Mouse (Mus musculus) limb, embryonic 14.5 days (tissue): ENCODE measurements around the gene Macrod2. TPM values are rescaled to one million over a fixed set of nuclear protein-coding genes. Genes with fewer than 3 reads are reported as not detected.

Experiments
- ATAC-seq: fragments of 200-750 bp; cut with Nextera tagmentation; 2 replicates; pipeline ENCODE4 v1.8.0; 2017; ENCODE audit warnings: low read depth, moderate number of reproducible peaks, moderate TSS enrichment; ENCODE audit not compliant: low FRiP score
- DNase-seq: peaks from one replicate; pipeline ENCODE4 v3.0.0-alpha.2; 2015; ENCODE audit warnings: low spot score
- H3K27ac ChIP-seq: fragments of 300-500 bp; sonication (generic); replicated peaks from 2 replicates; pipeline ENCODE4 v1.5.1; 2014; ENCODE audit warnings: low read depth, mild to moderate bottlenecking, low read length, moderate library complexity, mixed read lengths
- H3K27me3 ChIP-seq: fragments of 300-500 bp; sonication (generic); 2 replicates; pipeline ENCODE4 v1.6.1; 2014; ENCODE audit warnings: low read length, mixed read lengths; ENCODE audit not compliant: control insufficient read depth, insufficient read depth
- H3K36me3 ChIP-seq: fragments of 300-500 bp; sonication (generic); 2 replicates; pipeline ENCODE4 v1.6.1; 2014; ENCODE audit warnings: mild to moderate bottlenecking, low read length, moderate library complexity, mixed read lengths; ENCODE audit not compliant: control insufficient read depth, insufficient read depth
- H3K4me1 ChIP-seq: fragments of 300-500 bp; sonication (generic); 2 replicates; pipeline ENCODE4 v1.6.1; 2014; ENCODE audit warnings: antibody characterized with exemption, low read length, mixed read lengths; ENCODE audit not compliant: control insufficient read depth, insufficient read depth
- H3K4me2 ChIP-seq: fragments of 300-500 bp; sonication (generic); replicated peaks from 2 replicates; pipeline ENCODE4 v1.6.1; 2014; ENCODE audit warnings: low read depth, mild to moderate bottlenecking, low read length, moderate library complexity; ENCODE audit not compliant: severe bottlenecking
- H3K4me3 ChIP-seq: fragments of 300-500 bp; sonication (generic); replicated peaks from 2 replicates; pipeline ENCODE4 v1.5.1; 2014; ENCODE audit warnings: low read length
- H3K9ac ChIP-seq: fragments of 300-500 bp; sonication (generic); 2 replicates; pipeline ENCODE4 v1.6.1; 2014; ENCODE audit warnings: mild to moderate bottlenecking, low read depth, low read length, moderate library complexity; ENCODE audit not compliant: severe bottlenecking
- H3K9me3 ChIP-seq: fragments of 300-500 bp; sonication (generic); 2 replicates; pipeline ENCODE4 v1.6.1; 2016; ENCODE audit warnings: low read length; ENCODE audit not compliant: control insufficient read depth
- POLR2A ChIP-seq: fragments of 200-500 bp; IDR thresholded peaks from 2 replicates; pipeline ENCODE4 v1.8.0; 2012; ENCODE audit warnings: inconsistent platforms, mild to moderate bottlenecking, moderate library complexity, borderline replicate concordance; ENCODE audit not compliant: insufficient read depth, insufficient read length; ENCODE audit errors: extremely low read depth
- WGBS: fragments of 180-500 bp; shearing (Covaris S2); extraction: QIAGEN DNeasy Blood & Tissue Kit; methylation state at CpG from one replicate; pipeline ENCODE4 v1.1.7; 2014; 5-methylcytosine and 5-hydroxymethylcytosine counted together
- polyA plus RNA-seq, 2 experiments: library from polyadenylated mRNA; depleted of rRNA in 1 of 2; stranded (reverse) in 1 of 2; unstranded in 1 of 2; fragments of >200 nt; fragmentation: Nextera tagmentation in 1 of 2; extraction: Ambion mirVana in 1 of 2; gene quantifications; 2 replicates each; pipeline versions ENCODE4 v1.2.1 to v1.2.3; 2012 to 2014

Gene Macrod2
- polyA plus RNA-seq, 2 experiments: 8.5 to 24.5 TPM

DNA sequence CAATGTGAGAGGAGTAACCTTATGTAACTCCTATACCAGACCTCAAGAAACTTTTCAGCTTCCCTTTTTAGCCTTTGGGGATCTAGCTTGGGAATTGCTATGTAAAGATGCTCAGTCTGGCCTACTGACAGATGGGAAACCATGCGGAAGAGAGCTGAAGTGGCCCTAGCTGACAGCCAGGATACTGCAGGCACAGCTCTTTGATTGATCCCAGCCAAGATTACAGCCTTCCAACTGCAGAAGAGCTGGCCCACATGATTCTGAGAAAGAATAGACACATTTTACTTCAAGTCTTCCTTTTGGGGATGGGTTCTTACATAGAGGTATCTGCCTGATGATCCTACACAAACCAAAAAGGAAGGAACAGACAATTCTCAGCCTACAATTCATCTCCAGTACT, 387.9 kb downstream of the Macrod2 start:
- H3K9ac ChIP-seq: no peak overlapping the region
- H3K4me2 ChIP-seq: no peak overlapping the region
- WGBS: 79% methylated on average over 1 of the region's 1 CpGs
- no peak for DNase-seq
- no peak overlapping the region for H3K27ac ChIP-seq
- H3K9me3 ChIP-seq: no peaks in the 10 kb centered on the region
- TF ChIP-seq POLR2A: no peak
- H3K27me3 ChIP-seq: no peaks in the 10 kb centered on the region
- no peak for ATAC-seq
- H3K4me1 ChIP-seq: no peaks in the 10 kb centered on the region
- H3K4me3 ChIP-seq: no peak overlapping the region
- no peaks in the 10 kb centered on the region for H3K36me3 ChIP-seq

GRCm38 (mm10) chr2:140784626-140785025, 389.5 kb downstream of the Macrod2 start:
- no peak overlapping the region for H3K4me3 ChIP-seq
- DNase-seq (no peak), ATAC-seq (no peak)
- H3K4me1 ChIP-seq: no peaks in the 10 kb centered on the region
- H3K9ac ChIP-seq: no peak overlapping the region
- no peak overlapping the region for H3K4me2 ChIP-seq
- no peaks in the 10 kb centered on the region for H3K9me3 ChIP-seq
- no peak overlapping the region for H3K27ac ChIP-seq
- no peaks in the 10 kb centered on the region for H3K36me3 ChIP-seq
- 77% methylated on average over 2 of the region's 2 CpGs for WGBS
- no peak for TF ChIP-seq POLR2A
- H3K27me3 ChIP-seq: no peaks in the 10 kb centered on the region

GRCm38 (mm10) chr2:140790363-140790762, 395.3 kb downstream of the Macrod2 start:
- H3K4me1 ChIP-seq: no peaks in the 10 kb centered on the region
- no peak overlapping the region for H3K4me2 ChIP-seq
- H3K36me3 ChIP-seq: no peaks in the 10 kb centered on the region
- no peak for DNase-seq
- H3K27me3 ChIP-seq: no peaks in the 10 kb centered on the region
- TF ChIP-seq POLR2A: no peak
- no peak overlapping the region for H3K4me3 ChIP-seq
- no peak overlapping the region for H3K27ac ChIP-seq
- no peak overlapping the region for H3K9ac ChIP-seq
- 37% methylated on average over 5 of the region's 5 CpGs for WGBS
- ATAC-seq: no peak
- no peaks in the 10 kb centered on the region for H3K9me3 ChIP-seq

- no peak overlapping the region for H3K27ac ChIP-seq
- WGBS: 84% methylated on average over 4 of the region's 4 CpGs
- ATAC-seq: no peak
- H3K9me3 ChIP-seq: no peaks in the 10 kb centered on the region
- H3K36me3 ChIP-seq: no peaks in the 10 kb centered on the region
- no peak for DNase-seq
- no peak for TF ChIP-seq POLR2A
- H3K27me3 ChIP-seq: no peaks in the 10 kb centered on the region
- no peaks in the 10 kb centered on the region for H3K4me1 ChIP-seq
- H3K4me2 ChIP-seq: no peak overlapping the region
- H3K4me3 ChIP-seq: no peak overlapping the region
- no peak overlapping the region for H3K9ac ChIP-seq
Observed at GRCm38 (mm10) chr2:140793886-140794608, 398.9 kb downstream of the Macrod2 start.

- no peak overlapping the region for H3K4me2 ChIP-seq
- H3K9ac ChIP-seq: no peak overlapping the region
- no peak for TF ChIP-seq POLR2A
- 63% methylated on average over 4 of the region's 4 CpGs for whole genome bisulfite sequencing
- H3K4me1 ChIP-seq: no peaks in the 10 kb centered on the region
- DNase-seq (no peak), ATAC-seq (no peak)
- H3K4me3 ChIP-seq: no peak overlapping the region
- no peak overlapping the region for H3K27ac ChIP-seq
- H3K27me3 ChIP-seq: no peaks in the 10 kb centered on the region
- H3K9me3 ChIP-seq: no peaks in the 10 kb centered on the region
- H3K36me3 ChIP-seq: no peaks in the 10 kb centered on the region
Observed at GRCm38 (mm10) chr2:140811693-140812092, 416.6 kb downstream of the Macrod2 start.
